In the genomic region with DNA sequence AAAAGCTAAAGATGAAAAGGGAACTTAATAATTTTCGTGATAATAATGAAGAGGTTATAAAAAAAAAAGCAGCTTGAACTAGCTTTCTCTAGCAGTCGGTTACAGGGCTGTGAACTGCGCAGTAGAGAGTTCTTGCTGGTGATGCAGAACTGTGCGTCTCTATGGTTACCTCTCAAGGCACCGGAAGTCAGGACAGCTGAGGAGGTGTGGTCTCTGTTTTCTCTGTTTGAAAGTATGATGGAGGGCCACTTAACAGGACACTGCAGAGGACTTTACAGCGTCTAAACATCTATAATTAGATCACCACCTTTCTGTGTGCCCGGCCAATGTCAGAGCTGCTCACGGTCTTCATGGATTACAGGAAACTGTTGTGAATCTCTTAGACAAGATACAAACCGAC, we compare ENCODE assay signal across 10 mouse cellular contexts. TPM values are rescaled to one million over a fixed set of nuclear protein-coding genes. Genes with fewer than 3 reads are reported as not detected.
DNase-seq lines count a peak whose midpoint lies in the region; ATAC-seq lines count a peak whose summit lies in the region.
"Had no signal": no experiment of that assay in that cellular context is flagged by ENCODE, and none has a peak within 500 bp of the region (broad histone marks: within the 10 kb centered on the region; RNA-seq: fewer than 3 reads in every experiment).

No protein-coding gene starts in this region.

- H3K4me1 ChIP-seq in embryonic facial prominence, embryonic 11.5 days (ENCODE audit: control insufficient read depth, insufficient read depth, low read length), result no peaks in the 10 kb centered on the region; the same call in 1 of the 2 replicates
- H3K4me1 ChIP-seq in megakaryocyte, embryonic 14.5 days, result peaks cover 39% of the 10 kb centered on the region

- no peak overlapping the region for H3K27ac ChIP-seq in embryonic facial prominence, embryonic 11.5 days (replicated peaks; ENCODE audit: low read depth, low read length)
- H3K27ac ChIP-seq: limb, embryonic 15.5 days; stomach, embryonic 15.5 days had no signal

- no peak overlapping the region for H3K4me2 ChIP-seq in embryonic facial prominence, embryonic 11.5 days (ENCODE audit: low read depth, low read length)
- H3K4me2 ChIP-seq: limb, embryonic 15.5 days; stomach, embryonic 15.5 days had no signal

- no peak overlapping the region for H3K9ac ChIP-seq in embryonic facial prominence, embryonic 11.5 days (replicated peaks; ENCODE audit: low read length)
- H3K9ac ChIP-seq: limb, embryonic 15.5 days; stomach, embryonic 15.5 days had no signal

- 53% methylated on average over 9 of the region's 9 CpGs for WGBS in embryonic facial prominence, embryonic 11.5 days

- DNase-seq in layer of hippocampus, adult 11-12 months (ENCODE audit: low spot score), result peak; percentile 24
- DNase-seq in layer of hippocampus, postnatal 25 days (ENCODE audit: extremely low spot score in 1 of 2, low spot score in 1 of 2), result no peak
- peak; percentile 45 for DNase-seq in ES-CJ7 (ENCODE audit: low read depth, low spot score)
- peak; percentile 55 for DNase-seq in embryonic facial prominence, embryonic 11.5 days (ENCODE audit: low spot score)
- no peak for DNase-seq in adipocyte (ENCODE audit: low spot score)
- DNase-seq in cerebellum, adult 8-10 months, result no peak
- no peak for DNase-seq in left cerebral cortex, postnatal 4 days

- 0 out of 2 replicates have a peak, but pooled peaks have one; percentile 39 for ATAC-seq in embryonic facial prominence, embryonic 11.5 days (replicated peaks; ENCODE audit: insufficient number of reproducible peaks, low FRiP score, low TSS enrichment, low read depth)

- intact Hi-C loops in left cerebral cortex, postnatal 4 days (cut with DNase I), result no loop called here

- H3K27me3 ChIP-seq in embryonic facial prominence, embryonic 11.5 days (ENCODE audit: control insufficient read depth, insufficient read depth, low read length), result no peaks in the 10 kb centered on the region
- peaks cover 2% of the 10 kb centered on the region for H3K27me3 ChIP-seq in megakaryocyte, embryonic 14.5 days (replicated peaks)
- H3K27me3 ChIP-seq: limb, embryonic 15.5 days; stomach, embryonic 15.5 days had no signal

- no peaks in the 10 kb centered on the region for H3K36me3 ChIP-seq in embryonic facial prominence, embryonic 11.5 days (replicated peaks; ENCODE audit: control insufficient read depth, insufficient read depth, low read depth, low read length)
- H3K36me3 ChIP-seq in megakaryocyte, embryonic 14.5 days (replicated peaks; ENCODE audit: low read length), result no peaks in the 10 kb centered on the region
- H3K36me3 ChIP-seq: limb, embryonic 15.5 days; stomach, embryonic 15.5 days had no signal

- no peak overlapping the region for H3K4me3 ChIP-seq in embryonic facial prominence, embryonic 11.5 days (ENCODE audit: low read depth, low read length)
- H3K4me3 ChIP-seq in megakaryocyte, embryonic 14.5 days (replicated peaks), result peak overlapping the region; percentile 38
- H3K4me3 ChIP-seq: limb, embryonic 15.5 days; stomach, embryonic 15.5 days had no signal

- no peaks in the 10 kb centered on the region for H3K9me3 ChIP-seq in embryonic facial prominence, embryonic 11.5 days (replicated peaks; ENCODE audit: control insufficient read depth, low read length)
- no peaks in the 10 kb centered on the region for H3K9me3 ChIP-seq in megakaryocyte, embryonic 14.5 days
- H3K9me3 ChIP-seq: limb, embryonic 15.5 days; stomach, embryonic 15.5 days had no signal

RNA-seq across cellular contexts. Expression of a gene that starts 16.0 kb away (rescaled TPM):
- 100 to 1,000 TPM; 750 to 824 TPM for total RNA-seq in layer of hippocampus, postnatal 25 days (2021)
- 407 and 435 TPM in 2 replicates for polyA plus RNA-seq in embryonic facial prominence, embryonic 11.5 days (2014; fragmentation: Nextera tagmentation; extraction: Ambion mirVana)
- polyA plus RNA-seq in megakaryocyte, embryonic 14.5 days (2012; ENCODE audit: insufficient read depth, low replicate concordance), result 1.5 and 2.1 TPM in 2 replicates
- total RNA-seq in left cerebral cortex, postnatal 4 days (2021), result 100 to 1,000 TPM; 862 to 884 TPM

RNA-seq across cellular contexts. Expression of a gene that starts 17.2 kb away (rescaled TPM):
- 10 to 100 TPM; 40.2 to 40.9 TPM for total RNA-seq in layer of hippocampus, postnatal 25 days (2021)
- polyA plus RNA-seq in embryonic facial prominence, embryonic 11.5 days (2014; fragmentation: Nextera tagmentation; extraction: Ambion mirVana), result 77.5 and 79.1 TPM in 2 replicates
- polyA plus RNA-seq in megakaryocyte, embryonic 14.5 days (2012; ENCODE audit: insufficient read depth, low replicate concordance), result 25.2 and 39.6 TPM in 2 replicates
- total RNA-seq in left cerebral cortex, postnatal 4 days (2021), result 10 to 100 TPM; 53.4 to 60.9 TPM

RNA-seq across cellular contexts. Expression of a gene that starts 26.2 kb away (rescaled TPM):
- under 1 TPM; 0.17 to 0.23 TPM for total RNA-seq in layer of hippocampus, postnatal 25 days (2021)
- polyA plus RNA-seq in embryonic facial prominence, embryonic 11.5 days (2014; fragmentation: Nextera tagmentation; extraction: Ambion mirVana), result 5.2 and 6.3 TPM in 2 replicates
- not detected in 2 replicates for polyA plus RNA-seq in megakaryocyte, embryonic 14.5 days (2012; ENCODE audit: insufficient read depth, low replicate concordance)
- under 1 TPM; 0.32 to 0.60 TPM for total RNA-seq in left cerebral cortex, postnatal 4 days (2021)

RNA-seq across cellular contexts. Expression of a gene that starts 41.1 kb away (rescaled TPM):
- total RNA-seq in layer of hippocampus, postnatal 25 days (2021), result 10 to 100 TPM; 12.4 to 13.7 TPM
- polyA plus RNA-seq in embryonic facial prominence, embryonic 11.5 days (2014; fragmentation: Nextera tagmentation; extraction: Ambion mirVana), result 7.4 and 8.6 TPM in 2 replicates
- 1.6 and 1.8 TPM in 2 replicates for polyA plus RNA-seq in megakaryocyte, embryonic 14.5 days (2012; ENCODE audit: insufficient read depth, low replicate concordance)
- 10 to 100 TPM; 11.7 to 11.8 TPM for total RNA-seq in left cerebral cortex, postnatal 4 days (2021)

Comparison
In these comparisons a context has a peak if more than half of its experiments do, and no peak if none do; other contexts are left out.
1. DNase-seq: peak in layer of hippocampus, adult 11-12 months (single experiment), ES-CJ7 (single experiment) and embryonic facial prominence, embryonic 11.5 days (single experiment); none in layer of hippocampus, postnatal 25 days (0 of 2), adipocyte (single experiment), cerebellum, adult 8-10 months (single experiment) and left cerebral cortex, postnatal 4 days (single experiment).